10 mouse cellular contexts compared by ENCODE assay signal in the genomic region with DNA sequence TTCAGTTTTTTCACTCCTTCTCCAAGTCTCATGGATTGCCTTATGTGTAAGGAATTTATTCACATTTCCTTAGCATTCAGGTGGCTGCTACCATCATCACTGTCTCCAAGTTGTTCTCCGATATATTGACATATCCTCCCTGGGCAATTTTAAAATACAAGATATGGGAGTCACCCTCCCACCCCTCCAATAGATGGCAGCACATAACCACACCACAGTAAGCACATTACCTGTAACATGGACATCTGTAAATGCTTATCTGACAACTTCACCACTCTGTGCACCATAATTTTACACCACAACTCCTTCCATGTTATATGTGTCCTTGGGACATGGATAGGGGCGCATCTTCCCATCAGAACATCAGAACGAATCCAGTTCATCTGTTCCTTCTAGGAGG.
DNase-seq lines count a peak whose midpoint lies in the region; TF ChIP-seq lines count a peak whose summit lies in the region.
"Had no signal": no experiment of that assay in that cellular context is flagged by ENCODE, and none has a peak within 500 bp of the region (broad histone marks: within the 10 kb centered on the region; RNA-seq: fewer than 3 reads in every experiment).

No protein-coding gene starts in this region.

- TF ChIP-seq CTCF in gastrocnemius, adult 2 months (IDR thresholded peaks at IDR 0.05), result peak; percentile 53

- H3K27ac ChIP-seq in gastrocnemius, adult 2 months, result no peak overlapping the region
- H3K27ac ChIP-seq: embryonic facial prominence, embryonic 12.5 days; liver, embryonic 13.5 days had no signal

- no peak for DNase-seq in gastrocnemius, adult 2 months
- no peak for DNase-seq in gastrocnemius, adult 8-10 months (ENCODE audit: low spot score in 2 of 2)
- peak; percentile 0 for DNase-seq in lung, postnatal 36 days
- DNase-seq in lung, postnatal 14 days, result no peak
- DNase-seq in R1 (ENCODE audit: low read depth, low spot score), result peak; percentile 3
- peak; percentile 1 to 34 for DNase-seq in kidney, postnatal 36 days
- DNase-seq in gastrocnemius, postnatal 36 days, result no peak
- DNase-seq in gastrocnemius, adult 18-20 months (ENCODE audit: low spot score), result no peak
- DNase-seq: liver, embryonic 13.5 days had no signal

- no peak overlapping the region for H3K4me3 ChIP-seq in gastrocnemius, adult 2 months
- H3K4me3 ChIP-seq: embryonic facial prominence, embryonic 12.5 days; liver, embryonic 13.5 days had no signal

- intact Hi-C loops in gastrocnemius, adult 2 months (cut with DNase I), result no loop called here
- intact Hi-C loops in gastrocnemius, postnatal 36 days (cut with DNase I), result loop anchor here (10.0 kb wide), 1 partner anchor 864 kb away; no protein-coding TSS in a partner anchor

Comparison
In these comparisons a context has a peak if more than half of its experiments do, and no peak if none do; other contexts are left out.
1. DNase-seq: peak in lung, postnatal 36 days (single experiment), R1 (single experiment) and kidney, postnatal 36 days (2 of 2); none in gastrocnemius, adult 2 months (single experiment), gastrocnemius, adult 8-10 months (0 of 2), lung, postnatal 14 days (single experiment), gastrocnemius, postnatal 36 days (0 of 2) and gastrocnemius, adult 18-20 months (single experiment).